Mouse (Mus musculus) naive thymus-derived CD4-positive, alpha-beta T cell, adult 2 months (primary cell): ENCODE data around the gene Ccdc85b.
A peak's percentile ranks its signal among the peaks of the same experiment; 100 is the strongest.
"Not testable (repeated sequence)": the region's sequence is repeated elsewhere in the genome, so short reads cannot be mapped to it uniquely, and the experiment has no call there.

ENCODE experiments used
- DNase-seq: peaks from one replicate; pipeline ENCODE4 v3.0.0-alpha.2; 2011; ENCODE audit warnings: low read depth

Ccdc85b gene

GRCm38 (mm10) chr19:5457746-5458442 lies at the start of gene Ccdc85b:
Ccdc85b (minus strand) TSS chr19:5457894.
- DNase-seq, result no peak

DNA sequence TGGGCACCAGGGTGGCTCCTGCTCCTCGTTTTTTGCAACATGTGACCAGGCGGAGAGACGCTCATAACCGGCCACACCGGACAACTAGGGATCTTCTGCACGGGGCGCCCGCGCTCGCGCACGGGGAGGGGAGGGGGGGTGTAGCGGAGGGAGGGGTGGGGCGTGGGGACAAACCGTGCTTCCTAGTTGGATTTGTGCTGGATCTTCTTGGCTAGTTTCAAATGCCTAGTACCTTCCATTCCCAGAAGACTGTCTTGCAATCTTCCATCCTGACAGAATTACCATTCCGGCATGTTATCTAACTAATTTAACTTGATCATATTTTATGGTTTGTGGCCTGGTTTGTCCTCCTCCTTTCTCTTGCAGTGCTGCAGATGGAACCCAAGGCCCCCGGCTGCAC lies 46.0 kb upstream of the Ccdc85b start, which contains the start of gene 1700020D05Rik:
Gene 1700020D05Rik, minus strand, starts transcription at position 101 of the 400 bp plus-strand sequence.
- no peak for DNase-seq

- DNase-seq, result no peak
Observed at GRCm38 (mm10) chr19:5500330-5500875, 42.7 kb upstream of the Ccdc85b start.

DNA sequence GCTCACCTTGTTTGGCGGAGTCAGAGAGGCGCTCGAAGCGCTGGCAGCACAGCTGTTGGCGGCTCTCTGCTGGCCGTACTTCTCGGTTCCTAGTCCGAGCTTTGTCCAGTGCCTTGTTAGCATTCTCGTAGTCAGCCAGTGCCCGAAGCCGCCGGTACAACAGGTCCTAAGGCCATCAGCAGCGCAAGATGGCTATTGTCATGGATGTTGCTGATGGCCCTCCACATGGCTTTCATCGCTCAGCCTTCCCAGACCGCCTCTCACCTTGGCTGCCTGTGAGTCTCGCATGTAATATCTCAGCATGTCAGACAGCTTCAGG lies 38.3 kb upstream of the Ccdc85b start:
- no peak for DNase-seq

- DNase-seq, result no peak
Observed at GRCm38 (mm10) chr19:5495353-5496051, 37.8 kb upstream of the Ccdc85b start.

DNA sequence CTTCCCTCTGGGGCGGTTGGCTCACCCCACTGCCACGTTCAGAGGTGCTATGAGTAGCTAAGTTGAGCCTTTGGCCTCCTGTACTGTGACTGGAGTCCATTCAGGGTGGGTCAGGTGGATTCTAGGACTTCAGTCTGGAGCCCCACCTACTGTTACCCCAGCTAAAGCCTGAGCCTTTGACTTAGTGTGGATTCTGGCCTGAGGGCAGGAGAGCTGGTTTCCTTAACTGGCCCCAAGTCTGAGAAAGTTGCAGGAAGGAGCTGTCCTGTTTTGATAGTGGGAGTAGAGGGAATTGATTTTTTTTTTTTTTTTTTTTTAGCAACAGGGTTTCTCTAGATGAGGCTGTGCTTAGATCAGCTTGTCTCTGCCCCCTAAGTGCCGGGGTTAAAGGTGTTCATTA lies 36.6 kb upstream of the Ccdc85b start:
- DNase-seq, result no peak

DNA sequence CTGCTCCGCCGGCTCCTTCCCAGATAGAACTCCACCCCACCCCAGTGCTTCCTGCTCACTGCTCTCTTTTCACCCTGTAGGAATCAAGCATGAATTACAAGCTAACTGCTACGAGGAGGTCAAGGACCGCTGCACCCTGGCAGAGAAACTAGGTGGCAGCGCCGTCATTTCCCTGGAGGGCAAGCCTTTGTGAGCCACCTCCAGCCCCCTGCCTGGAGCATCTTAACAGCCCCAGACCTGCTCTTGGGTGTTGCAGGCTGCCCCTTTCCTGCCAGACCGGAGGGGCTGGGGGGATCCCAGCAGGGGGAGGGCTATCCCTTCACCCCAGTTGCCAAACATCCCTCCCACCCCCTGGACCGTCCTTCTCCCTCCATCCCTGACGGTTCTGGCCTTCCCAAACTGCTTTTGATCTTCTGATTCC lies 35.6 kb upstream of the Ccdc85b start:
- DNase-seq, result not testable (repeated sequence)

GRCm38 (mm10) chr19:5492641-5493040 lies 34.9 kb upstream of the Ccdc85b start:
- DNase-seq, result no peak

DNA sequence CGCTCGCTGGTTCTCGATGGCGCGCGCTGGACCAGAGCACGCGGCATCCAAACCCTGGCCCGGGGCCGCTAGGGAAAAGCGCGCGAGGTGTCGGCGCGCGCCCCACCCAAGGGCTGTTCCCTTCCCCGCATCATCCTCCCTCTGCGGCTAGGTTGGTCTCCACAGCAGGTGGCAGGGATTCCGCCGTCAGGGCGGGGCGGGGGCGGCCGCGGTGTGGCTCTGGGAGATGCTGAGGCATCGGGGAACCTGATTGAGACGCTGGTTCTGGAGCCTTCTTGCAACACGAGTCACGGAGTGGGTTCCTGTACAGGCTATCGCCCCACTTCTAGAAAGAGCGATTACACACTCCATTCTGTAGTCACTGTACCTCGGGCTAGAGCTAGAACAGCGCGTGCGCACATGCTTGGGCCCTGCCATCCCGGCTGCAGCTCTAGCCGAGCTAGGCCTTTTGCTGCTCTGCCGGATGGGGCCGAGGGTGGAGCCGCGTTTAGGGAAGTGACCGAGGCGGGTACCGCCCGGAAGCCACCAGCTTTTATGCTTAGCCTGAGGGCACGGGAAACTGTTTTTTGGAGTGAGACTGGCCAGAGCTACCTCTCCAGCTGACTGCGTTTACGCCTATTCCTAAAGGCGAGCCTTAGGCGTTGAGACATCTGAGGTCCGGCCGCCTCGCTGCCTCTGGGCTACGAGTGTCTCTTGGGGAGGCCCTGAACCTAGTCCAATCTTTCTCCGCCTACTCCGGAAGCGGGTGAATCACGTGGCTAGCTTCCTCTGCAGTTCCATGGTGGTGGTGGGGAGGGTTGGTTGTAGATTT lies 33.4 kb upstream of the Ccdc85b start:
- DNase-seq, result peak; percentile 92

DNA sequence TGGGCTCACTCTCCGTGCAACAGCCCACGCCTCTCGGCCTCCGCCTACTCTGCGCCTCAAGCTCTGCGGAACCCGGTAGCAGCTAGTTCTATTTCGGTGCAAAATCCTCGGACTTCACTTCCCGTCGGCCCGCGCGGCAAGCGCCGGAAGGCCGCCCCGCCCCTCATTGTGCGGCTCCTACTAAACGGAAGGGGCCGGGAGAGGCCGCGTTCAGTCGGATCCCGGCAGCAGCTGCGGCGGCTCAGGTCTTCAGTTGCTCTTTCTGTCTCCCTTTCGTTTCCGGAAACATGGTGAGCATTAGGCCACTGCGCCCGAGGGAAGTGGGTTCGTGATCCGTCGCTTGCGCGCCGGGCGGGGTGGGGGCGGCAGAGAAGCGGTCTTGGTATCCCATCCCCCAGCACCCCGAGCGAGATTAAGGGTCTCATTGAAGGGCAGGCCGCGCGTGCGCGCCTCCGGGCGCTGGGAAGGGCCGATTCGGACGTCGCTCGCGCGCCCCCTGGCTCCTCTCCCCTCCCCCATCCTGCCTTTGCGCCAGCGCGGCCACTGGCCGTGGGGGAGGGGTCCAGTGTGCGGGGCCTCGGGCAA lies 32.7 kb upstream of the Ccdc85b start, which contains the start of gene Cfl1:
Gene Cfl1, plus strand, starts transcription at position 143 of the 585 bp plus-strand sequence.
- peak; percentile 95 for DNase-seq

GRCm38 (mm10) chr19:5489721-5490120 lies 32.0 kb upstream of the Ccdc85b start:
- not testable (repeated sequence) for DNase-seq

DNA sequence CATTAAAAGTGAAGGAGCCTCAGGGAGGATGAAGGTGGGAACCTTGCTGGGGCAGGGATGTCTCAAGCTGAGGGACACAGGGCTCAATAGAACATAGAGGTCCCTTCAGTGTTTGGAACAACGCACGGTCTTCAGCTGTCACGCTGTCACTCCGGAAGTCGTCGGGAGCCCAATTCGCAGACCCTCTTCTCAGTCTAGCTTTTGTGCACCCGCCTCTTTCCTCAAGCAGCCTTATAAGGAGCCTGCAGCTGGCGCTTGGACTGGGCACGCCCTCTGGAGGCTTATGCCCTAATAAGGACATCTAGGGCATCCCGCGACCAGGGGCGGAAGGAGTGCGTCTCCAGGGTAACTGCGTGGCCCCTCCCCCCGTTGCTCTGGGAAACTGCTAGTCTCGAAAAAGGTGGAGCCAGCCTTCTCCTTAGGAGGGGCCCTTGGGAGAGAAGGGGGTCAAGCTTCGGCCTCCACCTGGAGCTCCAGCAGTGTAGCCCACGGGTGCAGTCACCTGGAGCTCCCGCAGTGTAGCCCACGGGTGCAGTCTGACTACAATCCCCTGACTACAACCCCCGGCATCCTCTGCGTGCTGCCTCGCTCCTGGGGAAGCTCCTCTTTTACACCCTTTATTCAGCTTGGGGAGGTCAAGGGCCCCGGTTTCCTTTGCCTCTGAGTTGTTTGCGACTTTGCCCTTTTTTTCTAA lies 31.3 kb upstream of the Ccdc85b start:
- DNase-seq, result peak; percentile 96

DNA sequence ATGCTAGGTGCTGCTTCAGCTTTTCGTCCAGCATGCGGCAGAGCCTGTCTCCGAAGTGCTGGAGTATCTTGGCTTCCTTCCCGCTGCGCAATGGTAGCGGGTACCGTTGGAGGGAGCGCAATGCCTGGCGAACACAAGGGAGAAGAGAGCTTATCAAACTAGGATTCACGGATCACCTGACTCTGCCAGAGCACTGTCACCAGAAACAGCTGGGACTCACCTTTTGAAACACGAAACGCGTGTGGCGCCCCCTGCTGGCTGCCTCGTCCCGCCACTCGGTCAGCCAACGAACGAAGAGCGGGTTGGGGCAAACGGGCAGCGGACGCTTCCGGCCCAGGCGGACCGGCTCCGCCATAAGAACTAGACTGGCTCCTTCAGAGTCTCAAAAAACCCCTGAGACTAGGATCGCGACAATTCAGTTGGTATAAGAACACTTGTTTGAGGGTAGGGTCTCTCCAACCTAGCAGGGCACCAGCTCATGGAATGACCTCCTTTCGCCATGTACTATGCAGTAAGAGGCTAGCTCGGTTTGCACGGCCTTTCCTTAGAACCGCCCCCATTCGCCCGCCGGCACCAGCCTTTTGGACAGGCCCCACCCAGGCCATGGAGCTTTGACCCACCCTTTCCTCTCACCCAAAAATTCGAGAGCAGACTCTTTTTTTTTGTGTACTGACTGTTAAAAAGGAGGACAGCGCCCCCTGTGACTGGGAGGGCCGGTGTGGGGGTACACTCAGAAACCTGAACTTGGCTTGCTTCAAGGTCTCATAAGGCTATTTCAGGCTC lies 30.3 kb upstream of the Ccdc85b start, which contains the start of gene Mus81:
Gene Mus81, minus strand, starts transcription at position 635 of the 783 bp plus-strand sequence.
- DNase-seq, result peak; percentile 97

DNA sequence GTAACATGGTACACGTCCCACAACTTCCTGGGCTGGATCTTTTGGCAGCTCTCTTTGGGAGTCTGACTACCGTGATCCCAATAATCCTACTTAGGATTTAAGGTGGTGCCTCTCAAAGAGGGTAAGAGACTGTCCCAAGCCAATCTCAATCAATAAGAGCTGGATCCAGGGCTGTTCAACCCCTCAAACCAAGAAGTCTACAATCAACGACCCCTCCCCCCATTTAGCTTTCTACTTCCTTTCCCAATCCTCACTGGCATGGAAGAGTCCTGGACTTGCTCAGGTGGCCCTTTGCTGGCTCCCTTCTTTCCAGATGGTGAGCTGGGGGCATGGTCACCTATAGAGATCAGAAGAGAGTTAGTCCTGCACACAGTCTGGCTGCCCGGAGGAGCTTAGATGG lies 29.1 kb upstream of the Ccdc85b start:
- DNase-seq, result no peak

GRCm38 (mm10) chr19:5486286-5486685 lies 28.6 kb upstream of the Ccdc85b start:
- no peak for DNase-seq

DNA sequence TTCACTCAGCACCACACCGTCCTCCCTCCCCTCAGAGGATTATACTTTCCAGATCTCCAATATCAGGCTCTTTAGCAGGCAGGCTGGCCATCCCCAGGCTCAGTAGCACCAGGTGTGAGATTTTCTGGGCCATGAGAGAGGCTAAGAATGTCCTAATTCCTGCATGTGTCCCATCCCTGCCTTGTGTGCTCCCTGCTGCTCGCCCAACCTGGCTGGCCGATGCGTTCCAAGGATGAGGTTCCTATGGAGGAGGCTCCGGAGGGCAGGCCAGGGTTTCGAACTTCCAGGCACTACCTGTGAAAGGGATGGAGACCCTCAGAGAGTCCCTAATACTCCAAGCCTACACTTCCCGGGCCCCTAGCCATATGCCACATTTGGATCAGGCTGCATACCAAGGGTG lies 28.1 kb upstream of the Ccdc85b start:
- DNase-seq, result no peak

- DNase-seq, result no peak
Observed at GRCm38 (mm10) chr19:5485371-5485770, 27.7 kb upstream of the Ccdc85b start.

DNA sequence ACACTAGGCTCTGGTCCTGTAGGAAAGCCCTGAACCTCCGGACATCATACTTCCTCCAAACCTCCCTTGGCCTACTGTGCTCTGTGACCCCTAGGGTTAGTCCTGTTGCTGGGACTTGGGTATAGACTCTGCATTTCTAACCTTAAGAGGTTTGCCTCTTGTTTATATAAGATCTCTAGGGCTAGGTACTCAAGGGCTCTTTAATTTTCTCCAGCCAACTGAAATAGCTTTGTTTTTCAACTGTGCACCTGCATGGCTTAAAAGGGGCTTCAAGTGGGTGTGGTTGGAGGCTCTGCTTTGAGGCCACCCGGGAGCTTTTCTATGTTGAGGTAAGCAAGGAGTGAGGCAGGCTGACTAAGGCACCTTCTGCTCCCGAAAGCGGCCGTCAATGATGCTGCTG lies 26.8 kb upstream of the Ccdc85b start:
- no peak for DNase-seq

GRCm38 (mm10) chr19:5483386-5484359 lies 26.0 kb upstream of the Ccdc85b start:
- no peak for DNase-seq
